ENCODE assay signal across 27 mouse cellular contexts in genomic region chr5:140556859-140557258, GRCm38 (mm10). TPM values are rescaled to one million over a fixed set of nuclear protein-coding genes. Genes with fewer than 3 reads are reported as not detected.
A peak's percentile ranks its signal among the peaks of the same experiment; 100 is the strongest.
DNase-seq lines count a peak whose midpoint lies in the region; ATAC-seq lines count a peak whose summit lies in the region.
"Had no signal": no experiment of that assay in that cellular context is flagged by ENCODE, and none has a peak within 500 bp of the region (broad histone marks: within the 10 kb centered on the region; RNA-seq: fewer than 3 reads in every experiment).

No protein-coding gene starts in this region.

- ATAC-seq in lung, embryonic 16.5 days (ENCODE audit: low read depth) = peak; percentile 71; the same call in 1 of the 2 replicates
- no peak for ATAC-seq in embryonic facial prominence, embryonic 14.5 days (ENCODE audit: low read depth)
- ATAC-seq in cerebellum, adult (ENCODE audit: insufficient number of reproducible peaks, low FRiP score, low TSS enrichment) = no peak
- ATAC-seq: forebrain, postnatal 0 days; intestine, embryonic 15.5 days had no signal

- WGBS in lung, embryonic 16.5 days = 51% methylated on average over 3 of the region's 3 CpGs
- WGBS in embryonic facial prominence, embryonic 14.5 days = 50% methylated on average over 2 of the region's 3 CpGs

- H3K4me3 ChIP-seq in lung, embryonic 16.5 days (ENCODE audit: low read length) = no peak overlapping the region
- H3K4me3 ChIP-seq in embryonic facial prominence, embryonic 14.5 days (ENCODE audit: low read depth, low read length) = no peak overlapping the region
- H3K4me3 ChIP-seq: embryonic facial prominence, embryonic 12.5 days; heart, embryonic 10.5 days; intestine, embryonic 15.5 days; liver, embryonic 15.5 days; myocyte had no signal

- no peaks in the 10 kb centered on the region for H3K27me3 ChIP-seq in lung, embryonic 16.5 days (ENCODE audit: control insufficient read depth, insufficient read depth, low read depth, low read length)
- no peaks in the 10 kb centered on the region for H3K27me3 ChIP-seq in embryonic facial prominence, embryonic 14.5 days (replicated peaks; ENCODE audit: control insufficient read depth, insufficient read depth, low read length)
- H3K27me3 ChIP-seq: embryonic facial prominence, embryonic 12.5 days; intestine, embryonic 15.5 days had no signal

- no peak overlapping the region for H3K9ac ChIP-seq in lung, embryonic 16.5 days (ENCODE audit: low read length)
- H3K9ac ChIP-seq in embryonic facial prominence, embryonic 14.5 days (ENCODE audit: low read depth, low read length) = 0 out of 2 replicates have a peak overlapping the region, but pooled peaks have one; percentile 16
- H3K9ac ChIP-seq: embryonic facial prominence, embryonic 12.5 days; forebrain, postnatal 0 days; hindbrain, embryonic 14.5 days; intestine, embryonic 15.5 days; liver, embryonic 15.5 days had no signal

- H3K4me2 ChIP-seq in lung, embryonic 16.5 days (ENCODE audit: low read depth, low read length) = no peak overlapping the region
- no peak overlapping the region for H3K4me2 ChIP-seq in embryonic facial prominence, embryonic 14.5 days (ENCODE audit: low read depth, low read length)
- H3K4me2 ChIP-seq: embryonic facial prominence, embryonic 12.5 days; hindbrain, embryonic 14.5 days; intestine, embryonic 15.5 days; liver, embryonic 15.5 days had no signal

- H3K4me1 ChIP-seq in lung, embryonic 16.5 days (replicated peaks; ENCODE audit: control insufficient read depth, insufficient read depth, low read length) = no peaks in the 10 kb centered on the region
- no peaks in the 10 kb centered on the region for H3K4me1 ChIP-seq in embryonic facial prominence, embryonic 14.5 days (ENCODE audit: control insufficient read depth, insufficient read depth, low read length)
- H3K4me1 ChIP-seq: embryonic facial prominence, embryonic 12.5 days; intestine, embryonic 15.5 days; liver, embryonic 15.5 days had no signal

- no peaks in the 10 kb centered on the region for H3K36me3 ChIP-seq in lung, embryonic 16.5 days (ENCODE audit: control insufficient read depth, insufficient read depth, low read length)
- H3K36me3 ChIP-seq in embryonic facial prominence, embryonic 14.5 days (ENCODE audit: control insufficient read depth, insufficient read depth, low read length) = no peaks in the 10 kb centered on the region
- H3K36me3 ChIP-seq: embryonic facial prominence, embryonic 12.5 days; G1E; heart, embryonic 10.5 days; intestine, embryonic 15.5 days; liver, embryonic 15.5 days had no signal

- DNase-seq in heart, adult 11 months = peak; percentile 91
- DNase-seq in heart, postnatal 36 days = no peak
- no peak for DNase-seq in lung, postnatal 25 days (ENCODE audit: low spot score)
- no peak for DNase-seq in embryonic facial prominence, embryonic 14.5 days (ENCODE audit: low spot score)
- DNase-seq in thymus, postnatal 14 days = peak; percentile 64
- no peak for DNase-seq in layer of hippocampus, adult 9-11 months
- DNase-seq: adrenal gland, postnatal 14 days; cerebellum, adult 18-20 months; cerebellum, postnatal 36 days; forebrain, postnatal 0 days; heart, postnatal 14 days; layer of hippocampus, postnatal 36 days; midbrain, embryonic 14.5 days had no signal

- H3K9me3 ChIP-seq in lung, embryonic 16.5 days (ENCODE audit: control insufficient read depth, low read length) = no peaks in the 10 kb centered on the region
- H3K9me3 ChIP-seq in embryonic facial prominence, embryonic 14.5 days (ENCODE audit: control insufficient read depth, low read length) = no peaks in the 10 kb centered on the region
- H3K9me3 ChIP-seq: embryonic facial prominence, embryonic 12.5 days; G1E; heart, embryonic 10.5 days; intestine, embryonic 15.5 days; liver, embryonic 15.5 days had no signal

- no peak overlapping the region for H3K27ac ChIP-seq in lung, embryonic 16.5 days (ENCODE audit: low read length)
- no peak overlapping the region for H3K27ac ChIP-seq in embryonic facial prominence, embryonic 14.5 days (replicated peaks; ENCODE audit: low read depth, low read length)
- H3K27ac ChIP-seq: embryonic facial prominence, embryonic 12.5 days; heart, embryonic 10.5 days; hindbrain, embryonic 14.5 days; intestine, embryonic 15.5 days; kidney, postnatal 0 days; liver, embryonic 15.5 days; macrophage had no signal

- intact Hi-C loops in heart, postnatal 36 days (cut with DNase I) = no loop called here

RNA-seq across cellular contexts. Expression of gene Grifin, which starts 8.0 kb away (rescaled TPM):
- total RNA-seq in heart, postnatal 36 days (2021) = not detected
- polyA plus RNA-seq in lung, embryonic 16.5 days (2015; fragmentation: Nextera tagmentation; extraction: Ambion mirVana) = 0.63 TPM in 1 of 2 replicates, not detected in the other
- not detected in 2 replicates for polyA plus RNA-seq in embryonic facial prominence, embryonic 14.5 days (2014; fragmentation: Nextera tagmentation; extraction: Ambion mirVana)
- total RNA-seq: adrenal gland, postnatal 14 days; forebrain, postnatal 0 days; G1E; gastrocnemius, postnatal 4 days; heart, postnatal 14 days; left cerebral cortex, postnatal 14 days had no signal
- polyA plus RNA-seq: G1E; heart, embryonic 10.5 days; hindbrain, embryonic 14.5 days; kidney, postnatal 0 days; macrophage; midbrain, embryonic 14.5 days; myocyte; neural tube, embryonic 14.5 days had no signal

RNA-seq across cellular contexts. Expression of gene Lfng, which starts 50.3 kb away (rescaled TPM):
- total RNA-seq in heart, postnatal 36 days (2021) = 1 to 10 TPM; 7.2 to 9.1 TPM
- polyA plus RNA-seq in lung, embryonic 16.5 days (2015; fragmentation: Nextera tagmentation; extraction: Ambion mirVana) = 24.9 and 25.8 TPM in 2 replicates
- 24.6 and 27.9 TPM in 2 replicates for polyA plus RNA-seq in embryonic facial prominence, embryonic 14.5 days (2014; fragmentation: Nextera tagmentation; extraction: Ambion mirVana)

RNA-seq across cellular contexts. Expression of gene Chst12, which starts 51.5 kb away (rescaled TPM):
- total RNA-seq in heart, postnatal 36 days (2021) = 1 to 10 TPM; 5.5 to 6.7 TPM
- polyA plus RNA-seq in lung, embryonic 16.5 days (2015; fragmentation: Nextera tagmentation; extraction: Ambion mirVana) = 20.7 and 23.0 TPM in 2 replicates
- 25.1 and 25.4 TPM in 2 replicates for polyA plus RNA-seq in embryonic facial prominence, embryonic 14.5 days (2014; fragmentation: Nextera tagmentation; extraction: Ambion mirVana)

Comparison
In these comparisons a context has a peak if more than half of its experiments do, and no peak if none do; other contexts are left out.
1. DNase-seq: peak in heart, adult 11 months (single experiment) and thymus, postnatal 14 days (single experiment); none in heart, postnatal 36 days (0 of 2), lung, postnatal 25 days (single experiment), embryonic facial prominence, embryonic 14.5 days (single experiment) and layer of hippocampus, adult 9-11 months (single experiment).